Mouse (Mus musculus) brain, embryonic 14.5 days (tissue): Measurements from ENCODE around the gene Zfp740. TPM values are rescaled to one million over a fixed set of nuclear protein-coding genes. Genes with fewer than 3 reads are reported as not detected.

Experiments
- DNase-seq: peaks from one replicate; pipeline ENCODE4 v3.0.0-alpha.2; 2011; ENCODE audit warnings: low read depth
- CTCF ChIP-seq: fragments of 200-500 bp; IDR thresholded peaks from 2 replicates; pipeline ENCODE4 v1.5.1; 2012; ENCODE audit warnings: inconsistent platforms, mild to moderate bottlenecking, moderate library complexity, borderline replicate concordance; ENCODE audit not compliant: insufficient read depth, insufficient read length; ENCODE audit errors: extremely low read depth
- POLR2A ChIP-seq: fragments of 200-500 bp; IDR thresholded peaks from 2 replicates; pipeline ENCODE4 v1.6.1; 2012; ENCODE audit warnings: mild to moderate bottlenecking, inconsistent platforms, borderline replicate concordance; ENCODE audit not compliant: poor library complexity, insufficient read depth, insufficient read length, severe bottlenecking; ENCODE audit errors: extremely low read depth
- polyA plus RNA-seq: library from polyadenylated mRNA; depleted of rRNA; stranded (reverse); fragments of >200 nt; gene quantifications from 2 replicates; pipeline ENCODE4 v1.2.3, GENCODE M21; 2012; rRNA removed

Zfp740 gene
- polyA plus RNA-seq, 1 experiment, result 91.1 TPM

DNA sequence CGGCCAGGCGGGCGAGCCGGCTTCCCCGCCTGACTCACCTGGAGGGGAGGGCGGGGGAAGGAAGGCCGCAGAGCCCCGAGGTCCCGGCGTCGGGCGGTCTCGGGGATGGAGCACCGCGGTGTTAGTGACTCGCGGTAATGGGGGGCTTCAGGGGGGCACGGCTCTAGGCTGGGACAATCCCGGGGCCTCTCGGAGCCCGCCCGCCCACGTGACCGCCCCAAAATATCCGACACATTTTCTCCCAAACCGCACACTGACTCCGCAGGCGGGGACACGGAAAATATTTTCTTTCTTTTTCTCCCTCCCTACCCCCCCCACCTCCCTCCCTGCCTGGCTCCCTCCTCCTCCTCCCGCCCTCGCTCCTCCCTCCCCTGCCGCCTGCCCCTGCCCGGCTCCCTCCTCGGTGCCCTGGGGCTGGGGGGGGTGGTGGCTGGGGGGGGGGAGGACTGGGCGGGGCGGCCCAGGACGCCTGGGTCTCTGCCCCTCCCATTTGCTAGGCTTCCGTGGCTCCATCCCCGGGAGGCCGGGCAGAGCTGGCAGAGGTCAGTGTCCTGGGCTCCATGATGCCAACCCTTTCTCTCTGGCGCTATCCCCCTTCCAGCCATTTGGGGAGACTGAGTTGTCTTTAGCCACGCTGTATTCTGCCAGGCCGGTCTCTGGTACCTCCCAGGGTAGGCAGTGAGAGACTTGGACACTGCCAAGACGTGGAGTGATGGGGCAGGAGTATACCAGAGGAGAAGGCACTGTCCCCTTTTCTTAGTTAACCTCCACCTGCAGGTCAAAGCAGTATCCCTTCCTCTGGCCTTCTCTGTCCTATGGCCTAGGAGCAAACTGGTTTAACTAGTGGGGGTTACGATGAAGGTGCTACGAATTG, 54.4 kb downstream of the Zfp740 start, which contains the start of gene Rarg:
Gene Rarg (minus strand): TSS at position 316 of the 874 bp plus-strand sequence.
- no peak for TF ChIP-seq CTCF
- no peak for TF ChIP-seq POLR2A
- DNase-seq, result no peak

DNA sequence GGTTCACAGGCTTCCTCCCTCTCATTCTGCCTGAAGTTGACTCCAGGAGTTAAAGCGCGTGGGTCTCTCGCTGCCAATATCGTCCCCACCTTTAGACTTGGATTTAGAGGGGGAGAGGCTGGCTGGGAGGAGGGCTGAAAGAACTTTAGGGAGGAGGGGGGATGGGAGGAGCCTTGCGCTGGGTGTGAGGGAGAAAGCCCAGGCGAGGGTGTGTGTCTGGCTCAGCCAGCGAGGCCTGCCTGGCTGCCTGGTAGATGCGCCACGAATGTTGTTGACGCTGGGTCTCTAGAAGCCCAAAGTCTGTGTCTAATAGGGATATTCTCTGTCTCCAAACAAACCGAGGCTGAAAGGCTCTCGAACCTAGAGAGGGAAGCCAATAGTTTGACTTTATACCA, 55.0 kb downstream of the Zfp740 start:
- DNase-seq, result peak; percentile 49
- no peak for TF ChIP-seq CTCF

DNA sequence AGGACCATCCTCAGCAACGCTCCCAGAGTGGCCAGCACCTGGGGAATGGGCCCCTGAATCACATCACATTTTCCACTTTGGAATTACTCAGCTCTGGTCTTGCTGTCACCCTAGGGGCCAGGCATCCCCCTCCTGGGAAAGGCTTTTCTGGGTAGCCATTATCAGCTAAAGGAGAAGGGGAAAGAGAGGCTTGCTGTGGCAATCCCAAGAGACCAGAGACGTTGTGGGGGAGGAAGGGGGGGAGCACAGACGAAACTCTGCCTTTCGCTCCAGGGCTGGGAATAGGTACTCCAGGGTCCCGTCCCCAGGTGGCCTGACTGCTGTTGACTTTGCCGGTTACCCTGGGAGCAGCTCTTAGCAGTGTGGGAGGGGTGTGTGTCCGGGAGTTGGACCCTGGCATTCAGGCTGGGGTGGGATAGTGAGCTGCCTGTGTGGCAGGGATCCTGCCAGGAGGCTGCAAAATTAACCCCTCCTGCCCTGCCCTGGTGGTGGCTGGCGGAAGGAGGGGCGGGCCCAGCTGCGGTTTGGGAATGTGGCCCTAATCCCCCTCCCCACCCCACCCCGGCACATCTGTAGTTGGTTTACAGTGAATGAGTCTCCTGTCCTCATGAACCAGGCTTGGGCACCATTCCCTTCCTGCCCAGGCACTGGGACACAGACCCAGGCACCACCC, 55.7 kb downstream of the Zfp740 start:
- no peak for DNase-seq
- TF ChIP-seq POLR2A (no peak), CTCF (no peak)

DNA sequence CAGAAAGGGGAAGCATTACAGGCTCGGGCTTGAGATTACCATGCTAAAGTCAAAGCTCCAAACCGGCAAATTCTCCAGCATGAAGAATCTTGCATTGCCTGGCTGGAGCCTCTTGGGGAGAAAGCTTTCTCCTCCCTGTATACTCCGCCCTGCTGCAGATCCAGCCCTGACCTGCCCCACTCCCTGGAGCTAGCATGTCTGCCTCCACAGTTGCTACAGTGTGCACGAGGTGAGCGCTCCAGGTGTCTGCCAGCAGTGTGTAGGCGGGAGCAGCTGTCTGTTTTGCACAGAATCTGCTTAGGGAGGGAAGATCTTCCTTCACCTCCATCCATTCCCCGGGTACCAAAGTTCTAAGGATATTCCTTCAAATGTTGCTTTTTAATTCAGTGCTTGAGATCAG, 59.5 kb downstream of the Zfp740 start:
- DNase-seq, result no peak
- TF ChIP-seq CTCF (no peak), POLR2A (no peak)

DNA sequence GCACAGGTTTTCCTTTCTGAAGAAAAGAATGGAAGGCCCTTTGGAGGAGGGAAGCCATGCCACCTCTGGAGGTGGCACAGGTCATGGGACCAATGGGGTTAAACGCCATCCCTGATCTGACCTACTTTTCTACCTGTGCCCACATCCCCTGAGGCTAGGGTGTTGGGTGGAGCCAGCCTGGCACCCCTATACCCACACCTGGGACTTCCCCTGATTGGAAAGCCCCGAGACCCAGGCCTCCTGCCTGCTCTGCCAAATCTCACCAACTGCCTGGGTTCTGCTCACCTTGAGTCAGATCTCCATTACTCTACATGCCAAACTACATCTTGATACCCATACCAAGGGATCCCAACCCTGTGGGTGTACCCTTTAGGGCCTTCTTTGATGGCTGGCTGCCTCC, 60.0 kb downstream of the Zfp740 start:
- TF ChIP-seq POLR2A, result no peak
- no peak for TF ChIP-seq CTCF
- no peak for DNase-seq

Other genes with a start within 250 kb of the Zfp740 start
- gene Krt78, start 249.0 kb upstream of the Zfp740 start, polyA plus RNA-seq, result 0.03 TPM in 1 of 2 replicates, not detected in the other
- 2.0 and 3.7 TPM in 2 replicates for gene Krt8, start 198.8 kb upstream of the Zfp740 start, polyA plus RNA-seq
- gene Krt18, start 175.1 kb upstream of the Zfp740 start, polyA plus RNA-seq, result 1.9 and 3.9 TPM in 2 replicates
- gene Eif4b, start 129.5 kb upstream of the Zfp740 start, polyA plus RNA-seq, result 123 and 173 TPM in 2 replicates
- 10.2 and 18.8 TPM in 2 replicates for gene Tns2, start 102.8 kb upstream of the Zfp740 start, polyA plus RNA-seq
- gene Spryd3, start 67.0 kb upstream of the Zfp740 start, polyA plus RNA-seq, result 63.8 and 64.6 TPM in 2 replicates
- gene Igfbp6, start 58.9 kb upstream of the Zfp740 start, polyA plus RNA-seq, result 0.57 and 0.83 TPM in 2 replicates
- gene Soat2, start 52.7 kb upstream of the Zfp740 start, polyA plus RNA-seq, result 0.15 and 0.18 TPM in 2 replicates
- 45.4 and 50.8 TPM in 2 replicates for gene Csad, start 1.5 kb downstream of the Zfp740 start, polyA plus RNA-seq
- gene Itgb7, start 28.7 kb downstream of the Zfp740 start, polyA plus RNA-seq, result 0.30 and 0.40 TPM in 2 replicates
- gene Rarg, start 54.3 kb downstream of the Zfp740 start, polyA plus RNA-seq, result 9.1 and 11.0 TPM in 2 replicates
- gene Gm9918, start 67.3 kb downstream of the Zfp740 start, polyA plus RNA-seq, result 0.18 and 0.23 TPM in 2 replicates
- 48.7 and 53.6 TPM in 2 replicates for gene Mfsd5, start 76.2 kb downstream of the Zfp740 start, polyA plus RNA-seq
- gene Espl1, start 93.0 kb downstream of the Zfp740 start, polyA plus RNA-seq, result 11.3 and 12.6 TPM in 2 replicates
- 303 and 362 TPM in 2 replicates for gene Pfdn5, start 122.9 kb downstream of the Zfp740 start, polyA plus RNA-seq
- 109 and 137 TPM in 2 replicates for gene Myg1, start 128.5 kb downstream of the Zfp740 start, polyA plus RNA-seq
- 33.6 and 49.2 TPM in 2 replicates for gene Aaas, start 147.5 kb downstream of the Zfp740 start, polyA plus RNA-seq
- 0.69 and 4.1 TPM in 2 replicates for gene Sp7, start 163.9 kb downstream of the Zfp740 start, polyA plus RNA-seq
- 19.2 and 20.8 TPM in 2 replicates for gene Sp1, start 202.9 kb downstream of the Zfp740 start, polyA plus RNA-seq
- 0.48 and 0.53 TPM in 2 replicates for gene Amhr2, start 242.1 kb downstream of the Zfp740 start, polyA plus RNA-seq